Mouse (Mus musculus) cortical plate, adult 2 months (tissue): Measurements from ENCODE around the gene Faf1.

ENCODE experiments used
- CTCF ChIP-seq: fragments of 200-500 bp; IDR thresholded peaks from 2 replicates; pipeline ENCODE4 v1.5.1; 2011; ENCODE audit warnings: mild to moderate bottlenecking, control low read depth, low read length; ENCODE audit not compliant: insufficient read depth; ENCODE audit errors: extremely low read depth
- POLR2A ChIP-seq: fragments of 200-500 bp; IDR thresholded peaks from 2 replicates; pipeline ENCODE4 v1.6.1; 2011; ENCODE audit warnings: mild to moderate bottlenecking, low read length, control low read depth; ENCODE audit not compliant: insufficient read depth; ENCODE audit errors: extremely low read depth

GRCm38 (mm10) chr4:109939291-109939690, 262.9 kb downstream of the Faf1 start:
- TF ChIP-seq CTCF (no peak), POLR2A (no peak)
